Mouse (Mus musculus) adrenal gland, postnatal 25 days (tissue): ENCODE results near the gene Stat2. TPM values are rescaled to one million over a fixed set of nuclear protein-coding genes. Genes with fewer than 3 reads are reported as not detected.
"Not testable (repeated sequence)": the region's sequence is repeated elsewhere in the genome, so short reads cannot be mapped to it uniquely, and the experiment has no call there.

ENCODE experiments used
- DNase-seq: peaks from one replicate; pipeline ENCODE4 v3.0.0; 2021; ENCODE audit warnings: mixed read lengths
- total RNA-seq: library from RNA; stranded (reverse); gene quantifications from 2 replicates; pipeline ENCODE4 v1.2.3, GENCODE M21; 2021

Gene Stat2
- total RNA-seq, 1 experiment from 2014 or later: 52.6 TPM

DNA sequence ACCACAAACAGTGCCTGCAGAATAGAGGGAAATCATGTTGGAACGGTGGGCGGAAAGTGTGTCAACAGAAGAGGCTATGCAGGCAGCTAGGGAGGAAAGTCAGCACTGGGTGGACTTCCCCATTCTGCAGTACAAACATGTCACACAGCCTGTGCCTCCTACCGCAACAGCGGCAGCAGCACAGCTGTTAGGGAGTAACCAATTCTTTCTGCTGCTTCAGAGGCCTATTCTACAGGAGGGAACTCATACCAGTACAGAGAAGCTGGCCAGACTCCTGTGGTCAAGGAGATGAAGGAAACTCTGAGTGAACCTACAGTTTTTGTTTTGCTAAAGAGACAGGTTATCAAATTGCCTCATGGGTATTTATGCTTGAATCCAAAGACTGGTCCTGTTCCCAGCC lies 11.4 kb upstream of the Stat2 start:
- no peak for DNase-seq

DNA sequence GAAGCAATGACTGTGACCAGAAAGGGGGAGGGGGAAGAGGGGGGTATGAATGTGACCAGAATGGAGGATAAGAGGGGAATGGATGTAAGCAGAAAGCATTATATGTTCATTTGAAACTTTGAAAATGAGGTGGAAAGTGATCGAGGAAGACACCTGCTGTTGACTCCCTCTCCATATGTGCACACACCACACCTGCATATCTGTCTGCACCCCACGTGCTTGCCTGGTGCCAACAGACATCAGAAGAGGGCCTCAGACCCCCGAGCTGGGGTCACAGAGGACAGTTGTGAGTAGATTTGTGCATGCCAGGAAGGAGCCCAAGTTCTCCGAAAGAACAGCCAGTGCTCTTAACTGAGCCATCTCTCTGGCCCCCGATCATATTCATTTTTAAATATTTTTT lies 10.4 kb upstream of the Stat2 start:
- DNase-seq: no peak

DNA sequence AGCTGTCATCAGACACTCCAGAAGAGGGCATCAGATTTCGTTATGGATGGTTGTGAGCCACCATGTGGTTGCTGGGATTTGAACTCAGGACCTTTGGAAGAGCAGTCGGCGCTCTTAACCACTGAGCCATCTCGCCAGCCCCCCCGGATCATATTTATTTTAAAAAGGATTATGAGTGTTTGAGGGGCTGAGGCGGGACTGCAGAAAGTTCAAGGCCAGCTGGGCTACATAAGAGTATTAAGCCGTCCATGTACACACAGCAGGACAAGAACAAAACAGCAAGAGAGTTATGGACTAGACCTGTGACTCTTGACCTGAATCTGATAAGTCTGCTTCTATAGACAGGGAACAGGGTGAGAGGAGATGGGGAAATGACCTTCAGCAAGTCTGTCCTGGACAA lies 10.0 kb upstream of the Stat2 start:
- DNase-seq: not testable (repeated sequence)

DNA sequence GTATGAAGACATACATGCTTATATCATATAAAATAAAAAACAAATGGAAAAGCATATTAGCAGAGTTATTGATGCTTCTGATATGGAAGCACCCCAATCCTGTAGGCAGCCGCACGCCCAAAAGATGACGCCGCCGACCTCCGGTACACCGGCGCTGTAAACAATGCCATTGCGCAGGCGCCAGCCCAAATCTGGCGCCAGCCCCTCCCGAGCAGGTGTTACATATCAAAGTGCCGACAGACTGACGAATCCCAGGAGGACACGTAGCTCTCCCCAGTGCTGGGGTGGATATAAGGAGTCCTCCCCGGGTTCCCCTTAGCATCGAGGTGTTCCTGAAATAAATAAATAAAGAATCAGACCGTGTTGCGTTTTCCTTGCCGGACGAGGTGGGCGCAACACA lies 8.1 kb upstream of the Stat2 start:
- no peak for DNase-seq

DNA sequence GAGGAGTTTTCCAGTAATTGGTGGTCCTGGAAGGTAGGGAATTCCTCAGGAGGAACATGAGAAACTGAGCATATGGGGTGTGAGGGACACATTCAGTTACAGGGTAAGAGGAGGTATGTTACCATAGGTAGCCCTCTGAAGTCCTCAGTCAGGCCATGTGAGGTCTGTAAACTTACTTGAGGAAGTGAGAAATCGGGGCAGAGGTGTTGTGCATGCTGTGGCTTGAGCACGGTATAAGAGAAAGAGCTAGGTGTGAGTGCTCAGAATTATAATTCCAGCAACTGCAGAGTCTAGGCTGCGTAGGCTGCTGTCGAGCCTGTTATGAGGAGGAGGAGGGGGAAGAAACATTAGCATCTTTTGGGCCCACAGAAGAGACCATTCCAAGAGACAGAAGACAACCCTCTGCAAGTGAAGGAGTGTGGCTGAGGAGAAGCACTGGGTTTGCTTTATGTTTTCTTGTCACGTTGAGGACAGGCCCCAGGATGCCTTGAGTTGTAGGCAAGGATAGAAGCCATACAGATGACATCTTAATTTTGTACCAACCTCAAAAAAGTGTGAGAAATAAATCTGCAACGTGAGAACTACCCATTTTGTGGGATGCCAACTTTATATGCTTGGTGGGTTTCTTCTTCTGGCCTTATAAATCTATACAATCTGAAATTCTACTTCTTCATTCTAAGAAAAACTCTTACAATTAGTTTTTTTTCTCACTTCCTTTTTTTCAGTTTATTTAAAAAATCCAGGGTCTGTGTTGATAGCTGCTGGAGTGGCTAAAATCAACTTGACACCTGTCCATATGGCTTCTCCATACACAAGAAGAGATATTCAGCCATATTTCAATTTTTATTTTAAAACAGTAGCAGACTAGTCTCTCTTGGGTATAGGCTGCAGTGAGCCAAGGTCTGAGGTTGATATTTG lies 6.7 kb upstream of the Stat2 start:
- no peak for DNase-seq

DNA sequence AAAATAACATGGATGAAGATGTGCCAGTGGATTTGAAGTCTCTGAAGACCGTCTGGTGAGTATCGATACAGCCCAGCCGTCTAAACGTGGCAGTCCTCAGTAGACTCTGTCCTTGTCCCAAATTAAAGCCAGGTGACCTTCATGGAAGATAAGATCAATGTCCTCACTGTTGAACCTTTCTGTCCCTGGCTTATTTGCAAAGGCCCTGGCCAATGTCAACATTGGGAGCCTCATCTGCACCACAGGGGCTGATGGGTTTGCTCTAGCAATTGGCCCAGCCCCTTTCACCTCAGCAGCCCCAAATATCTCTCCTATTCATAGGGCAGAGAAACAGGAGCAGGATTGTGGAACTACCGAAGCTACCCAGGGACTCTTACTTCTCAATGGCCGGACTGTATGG lies 2.0 kb upstream of the Stat2 start, which contains the start of gene Apof:
TSS of gene Apof (plus strand) at position 301 of the 400 bp plus-strand sequence.
- DNase-seq: no peak

DNA sequence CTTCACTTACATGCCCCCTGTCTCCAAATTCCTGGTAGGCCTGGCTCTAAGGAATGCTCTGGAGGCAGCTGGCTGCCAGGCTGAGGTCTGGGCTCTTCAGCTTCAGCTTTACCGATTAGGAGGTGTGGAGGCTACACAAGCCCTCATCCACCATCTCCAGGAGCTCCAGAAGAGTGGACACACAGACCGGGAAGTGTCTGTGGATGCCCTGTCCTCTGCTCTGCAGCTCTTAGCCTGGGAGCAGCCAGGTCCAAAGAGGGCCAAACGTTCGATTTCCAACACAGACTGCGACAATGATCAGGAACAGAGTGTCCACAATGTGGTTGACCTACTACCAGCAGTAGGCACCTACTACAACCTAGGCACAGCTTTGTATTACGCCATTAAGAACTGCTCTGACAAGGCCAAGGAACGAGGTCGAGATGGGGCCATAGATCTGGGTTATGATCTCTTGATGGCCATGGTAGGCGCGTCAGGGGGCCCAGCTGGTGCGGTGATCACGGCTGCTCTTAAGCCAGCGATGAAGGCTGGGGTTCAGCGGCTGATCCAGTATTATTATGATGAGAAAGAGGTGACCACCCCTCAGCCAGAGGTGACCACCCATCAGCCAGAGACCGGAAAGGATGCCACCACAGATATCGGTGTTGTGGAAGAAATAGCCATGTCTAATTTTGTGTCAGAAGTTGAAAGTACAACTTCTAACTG lies 1.0 kb upstream of the Stat2 start:
- no peak for DNase-seq

DNA sequence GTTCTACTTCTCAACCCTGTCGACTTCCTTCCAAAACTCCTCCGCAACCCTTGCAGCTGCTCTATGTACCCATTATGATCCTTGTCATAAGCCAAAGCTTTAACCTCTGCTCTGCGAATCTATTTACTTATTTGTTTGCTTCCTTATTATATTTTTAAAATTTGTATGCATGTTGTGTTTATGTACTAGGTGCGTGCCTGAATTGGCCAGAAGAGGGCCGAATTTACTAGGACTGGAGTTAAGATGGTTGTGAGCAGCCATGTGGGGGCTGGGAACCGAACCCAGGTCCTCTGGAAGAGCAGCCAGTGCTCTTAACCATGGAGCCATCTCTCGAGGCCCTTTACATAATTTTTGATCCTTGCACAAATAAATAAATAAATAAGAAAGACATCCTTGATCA lies 507 bp downstream of the Stat2 start:
- DNase-seq: no peak

DNA sequence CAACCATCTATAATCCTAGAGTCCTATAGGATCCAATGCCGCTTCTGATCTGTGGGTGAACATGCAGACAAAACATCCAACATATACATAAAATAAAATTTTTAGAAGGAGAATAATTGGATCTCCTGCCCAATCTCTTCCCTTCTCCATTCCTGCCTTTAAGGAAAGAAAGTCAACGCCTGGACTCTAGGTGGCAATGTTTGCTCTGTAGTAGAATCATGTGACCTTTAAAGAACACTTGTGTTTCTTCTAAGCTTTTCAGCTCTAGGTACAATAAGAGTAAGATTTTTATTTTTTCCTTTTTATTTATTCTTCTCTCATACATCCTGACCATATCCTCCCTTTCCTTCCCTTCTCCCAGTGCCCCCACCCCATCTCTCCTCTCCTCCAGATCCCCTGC lies 1.5 kb downstream of the Stat2 start:
- DNase-seq: no peak

DNA sequence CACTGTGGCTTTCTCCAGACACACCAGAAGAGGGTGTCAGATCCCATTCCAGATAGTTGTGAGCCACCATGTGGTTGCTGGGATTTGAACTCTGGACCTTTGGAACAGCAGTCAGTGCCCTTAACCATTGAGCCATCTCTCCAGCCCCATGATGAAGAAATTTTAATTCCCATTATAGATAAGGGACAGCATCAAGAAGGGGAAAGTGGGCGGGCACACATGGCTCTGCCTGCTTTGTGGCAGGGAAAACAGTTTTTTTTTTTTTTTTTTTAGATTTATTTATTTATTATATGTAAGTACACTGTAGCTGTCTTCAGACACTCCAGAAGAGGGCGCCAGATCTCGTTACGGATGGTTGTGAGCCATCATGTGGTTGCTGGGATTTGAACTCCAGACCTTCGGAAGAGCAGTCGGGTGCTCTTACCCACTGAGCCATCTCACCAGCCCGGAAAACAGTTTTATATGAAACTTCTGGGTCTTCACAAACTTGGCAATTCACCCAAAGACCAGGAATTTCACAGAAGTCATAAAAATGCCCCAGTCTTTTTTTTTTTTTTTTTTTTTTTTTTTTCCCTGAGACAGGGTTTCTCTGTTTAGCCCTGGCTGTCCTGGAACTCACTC lies 2.6 kb downstream of the Stat2 start:
- DNase-seq: not testable (repeated sequence)

DNA sequence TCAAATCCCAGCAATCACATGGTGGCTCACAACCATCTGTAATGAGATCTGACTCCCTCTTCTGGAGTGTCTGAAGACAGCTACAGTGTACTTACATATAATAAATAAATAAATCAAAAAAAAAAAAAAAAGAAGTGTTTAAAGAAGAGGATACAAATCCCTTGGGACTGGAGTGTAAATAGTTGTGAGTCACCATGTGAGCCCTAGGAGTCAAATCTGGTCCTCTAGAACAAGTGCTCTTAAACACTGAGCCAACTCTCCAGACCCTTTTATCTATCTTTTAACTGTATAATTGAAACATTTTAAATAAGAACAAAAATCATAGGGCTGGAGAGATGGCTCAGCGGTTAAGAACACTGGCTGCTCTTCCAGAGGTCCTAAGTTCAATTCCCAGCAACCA lies 5.0 kb downstream of the Stat2 start:
- DNase-seq: not testable (repeated sequence)

DNA sequence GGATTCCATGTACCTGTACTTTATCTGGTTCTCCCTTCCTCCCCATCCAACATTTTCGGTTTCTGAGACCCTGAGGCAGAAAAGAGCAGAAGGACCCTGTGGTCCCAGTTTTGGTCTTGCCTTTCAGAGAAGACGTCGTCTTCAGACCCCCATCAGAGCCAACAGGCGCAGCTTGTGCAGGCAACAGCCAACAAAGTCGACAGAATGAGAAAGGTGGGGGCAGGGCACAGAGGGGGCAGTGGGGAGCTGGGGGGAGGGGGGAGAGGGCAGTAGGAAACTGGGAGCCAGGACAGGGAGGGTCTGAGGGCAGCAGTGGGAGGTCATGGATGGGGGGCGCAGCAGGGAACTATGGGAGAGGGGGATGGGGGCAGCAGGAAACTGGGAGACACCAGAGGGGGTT lies 7.8 kb downstream of the Stat2 start:
- DNase-seq: no peak

DNA sequence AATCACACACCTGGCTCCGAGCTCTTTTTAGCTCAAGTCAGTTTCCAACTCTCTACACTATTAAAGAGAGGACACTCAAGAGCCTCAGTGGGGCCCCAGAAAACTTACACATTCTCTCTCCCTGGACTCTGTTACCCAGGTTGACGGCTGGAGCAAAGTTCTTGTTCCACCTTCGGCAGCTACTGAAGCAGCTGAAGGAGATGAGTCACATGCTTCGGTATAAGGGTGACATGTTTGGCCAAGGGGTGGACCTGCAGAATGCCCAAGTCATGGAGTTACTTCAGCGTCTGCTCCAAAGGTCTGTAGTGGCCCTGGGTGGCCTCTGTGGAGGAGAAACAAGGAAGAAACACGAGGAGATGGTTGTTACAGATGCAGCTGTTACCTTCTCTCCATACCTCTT lies 10.6 kb downstream of the Stat2 start:
- no peak for DNase-seq

DNA sequence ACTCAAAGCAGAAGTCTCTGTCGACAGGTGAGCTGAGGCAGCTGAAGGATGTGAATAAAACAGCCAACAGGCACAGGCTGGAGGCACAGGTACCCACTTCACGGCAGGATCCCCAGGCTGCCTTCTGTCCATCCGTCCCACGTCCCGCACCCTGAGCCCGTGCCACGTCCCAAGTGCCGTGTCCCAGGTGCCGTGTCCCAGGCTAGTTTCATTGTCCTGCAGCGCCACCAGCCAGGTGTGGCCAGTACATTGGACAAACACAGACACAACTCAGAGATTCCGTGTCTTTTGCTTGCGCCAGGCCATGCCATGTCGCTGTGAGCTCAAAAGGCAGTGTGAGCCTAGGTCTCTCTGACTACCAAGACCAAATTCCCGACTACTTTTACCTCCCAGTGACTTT lies 11.3 kb downstream of the Stat2 start:
- DNase-seq: no peak

DNA sequence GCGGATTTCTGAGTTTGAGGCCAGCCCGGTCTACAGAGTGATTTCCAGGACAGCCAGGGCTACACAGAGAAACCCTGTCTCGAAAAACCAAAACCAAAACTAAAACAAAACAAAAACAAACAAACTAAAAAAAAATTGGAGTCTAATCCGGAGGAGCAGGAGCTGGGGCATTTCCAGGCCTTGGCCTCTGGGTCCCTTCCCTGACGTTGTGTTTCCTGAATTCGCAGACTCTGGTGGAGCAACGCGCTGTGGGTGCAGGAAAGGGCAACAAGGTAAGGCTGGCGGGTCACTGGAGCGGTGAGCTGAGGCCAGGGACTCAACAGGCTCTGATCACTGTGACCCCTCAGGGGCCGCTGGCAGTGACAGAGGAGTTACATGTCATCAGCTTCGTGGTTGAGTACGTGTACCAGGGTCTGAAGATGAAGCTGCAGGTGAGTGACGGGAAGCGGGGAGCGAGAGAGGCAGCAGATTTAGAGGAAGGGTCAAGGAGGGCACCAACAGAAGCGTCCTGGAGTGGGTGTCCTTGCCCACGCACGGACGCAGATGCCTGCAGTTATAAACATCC lies 12.6 kb downstream of the Stat2 start:
- DNase-seq: no peak

DNA sequence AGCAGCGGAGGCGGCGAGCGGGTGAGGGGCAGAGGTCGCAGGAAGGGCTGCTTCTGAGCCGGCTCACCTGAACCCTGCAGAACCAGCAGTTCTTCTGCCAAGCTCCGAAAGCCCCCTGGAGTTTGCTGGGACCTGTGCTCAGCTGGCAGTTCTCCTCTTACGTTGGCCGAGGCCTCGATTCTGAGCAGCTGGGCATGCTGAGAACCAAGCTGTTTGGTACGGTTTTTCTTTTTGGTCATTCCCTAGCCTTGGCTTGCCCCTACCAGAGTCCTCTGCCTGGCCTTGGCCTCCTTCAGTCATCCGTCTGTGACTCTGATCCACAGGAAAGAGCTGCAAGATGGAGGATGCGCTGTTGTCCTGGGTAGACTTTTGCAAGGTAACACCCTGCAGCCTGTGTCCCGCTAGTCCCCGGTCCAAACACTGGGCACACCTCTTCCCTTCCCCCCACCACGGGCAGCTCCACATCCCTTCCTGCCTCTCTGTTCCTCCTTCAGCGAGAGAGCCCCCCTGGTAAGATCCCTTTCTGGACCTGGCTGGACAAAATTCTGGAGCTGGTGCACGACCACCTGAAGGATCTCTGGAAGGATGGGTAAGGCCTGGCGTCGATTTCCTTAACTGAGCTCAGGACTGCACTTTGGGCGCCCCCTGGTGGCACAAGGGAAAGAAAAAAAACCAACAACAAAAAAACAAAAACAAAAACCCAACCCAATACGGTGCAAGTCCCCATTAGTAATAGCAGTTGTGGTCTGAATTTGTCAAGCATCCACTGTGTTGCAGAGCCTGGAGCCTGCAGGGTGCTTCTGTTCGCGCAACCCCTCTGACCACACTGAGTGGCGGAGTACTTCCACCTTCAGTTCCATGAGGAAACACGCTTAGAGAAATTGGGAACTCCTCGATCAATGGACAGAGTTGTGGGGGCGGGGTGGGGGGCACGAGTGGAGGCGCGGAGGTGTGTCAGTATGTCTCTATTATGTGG lies 13.5 kb downstream of the Stat2 start:
- peak; percentile 72 for DNase-seq

DNA sequence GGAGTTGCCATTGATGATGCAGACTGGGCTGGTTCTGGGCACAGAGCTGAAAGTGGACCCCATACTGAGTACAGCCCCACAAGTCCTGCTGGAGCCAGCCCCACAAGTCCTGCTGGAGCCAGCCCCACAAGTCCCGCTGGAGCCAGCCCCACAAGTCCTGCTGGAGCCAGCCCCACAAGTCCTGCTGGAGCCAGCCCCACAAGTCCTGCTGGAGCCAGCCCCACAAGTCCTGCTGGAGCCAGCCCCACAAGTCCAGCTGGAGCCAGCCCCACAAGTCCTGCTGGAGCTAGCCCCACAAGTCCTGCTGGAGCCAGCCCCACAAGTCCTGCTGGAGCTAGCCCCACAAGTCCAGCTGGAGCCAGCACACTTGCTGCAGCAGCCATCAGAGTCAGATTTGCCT lies 20.2 kb downstream of the Stat2 start:
- not testable (repeated sequence) for DNase-seq

DNA sequence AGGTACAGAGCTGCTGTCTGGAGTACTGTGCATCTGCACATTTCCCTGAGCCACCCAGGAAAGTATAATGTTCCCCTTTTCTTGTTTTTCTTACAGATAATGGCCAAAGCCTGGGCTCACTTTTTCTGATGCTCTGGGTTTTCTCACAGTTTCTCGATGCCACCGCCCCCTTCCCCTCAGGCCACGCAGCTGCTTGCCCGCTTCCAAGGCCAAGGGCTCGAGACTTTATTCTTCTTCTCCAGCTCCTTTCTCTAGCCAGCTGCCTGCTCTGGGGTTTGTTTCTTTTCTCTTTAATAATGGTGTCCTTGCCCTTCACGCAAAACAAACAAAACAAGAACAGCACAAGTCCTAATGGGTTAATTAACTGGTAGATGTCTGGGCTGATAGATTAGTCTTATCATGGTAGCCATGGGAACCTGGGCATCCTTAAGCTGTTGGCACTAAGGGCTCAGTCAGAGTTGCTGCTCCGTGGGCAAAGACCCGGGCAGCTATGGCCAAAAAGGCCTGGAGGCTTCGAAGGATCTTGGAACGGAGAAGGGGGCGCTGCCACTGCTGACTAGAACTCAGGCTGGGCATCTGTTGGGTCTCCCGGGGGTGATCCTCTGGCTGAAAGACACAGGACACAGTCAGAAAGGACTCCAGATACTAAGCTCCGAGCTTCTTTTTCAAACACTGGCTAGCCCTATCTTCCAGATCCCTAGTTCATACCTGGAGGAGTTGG lies 26.2 kb downstream of the Stat2 start:
- DNase-seq: no peak

DNA sequence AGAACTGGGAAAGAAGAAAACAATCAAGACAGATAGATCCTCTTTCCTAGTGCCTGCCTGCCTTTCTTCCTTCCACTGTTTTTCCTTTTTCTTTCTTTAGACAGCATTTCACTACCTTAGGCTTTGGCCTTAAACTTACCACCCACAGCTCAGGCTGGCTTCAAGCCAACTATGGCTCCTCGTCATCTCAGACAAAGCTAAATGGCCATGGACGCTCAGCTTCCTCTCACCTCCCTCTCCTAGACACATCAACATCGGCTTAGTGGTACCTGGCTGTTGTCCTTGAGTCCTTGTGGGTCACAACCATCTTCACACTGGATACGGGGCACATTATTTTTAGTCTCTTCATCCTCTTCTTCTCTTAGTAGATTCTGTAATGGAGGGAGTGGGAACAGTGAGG lies 26.9 kb downstream of the Stat2 start:
- DNase-seq: peak; percentile 49

DNA sequence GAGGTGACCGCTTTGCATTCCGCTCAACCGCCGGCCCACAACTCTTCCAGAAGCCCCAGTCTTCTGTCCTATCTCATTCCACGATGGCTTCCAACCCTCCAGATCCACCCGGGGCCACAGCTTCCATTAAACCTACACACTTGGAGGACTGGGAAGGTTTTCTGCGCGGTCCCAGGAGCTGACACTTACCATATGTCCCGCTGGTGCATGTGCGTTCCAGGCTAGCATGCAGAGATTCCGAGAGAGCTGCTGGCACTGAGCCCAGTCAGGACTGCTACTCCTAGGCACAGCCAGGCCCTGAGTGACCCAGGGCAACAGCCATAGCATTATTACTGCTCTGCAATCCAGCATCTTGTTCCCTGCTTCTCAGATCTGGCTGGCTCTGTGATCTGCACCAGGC lies 27.3 kb downstream of the Stat2 start:
- DNase-seq: peak; percentile 37

DNA sequence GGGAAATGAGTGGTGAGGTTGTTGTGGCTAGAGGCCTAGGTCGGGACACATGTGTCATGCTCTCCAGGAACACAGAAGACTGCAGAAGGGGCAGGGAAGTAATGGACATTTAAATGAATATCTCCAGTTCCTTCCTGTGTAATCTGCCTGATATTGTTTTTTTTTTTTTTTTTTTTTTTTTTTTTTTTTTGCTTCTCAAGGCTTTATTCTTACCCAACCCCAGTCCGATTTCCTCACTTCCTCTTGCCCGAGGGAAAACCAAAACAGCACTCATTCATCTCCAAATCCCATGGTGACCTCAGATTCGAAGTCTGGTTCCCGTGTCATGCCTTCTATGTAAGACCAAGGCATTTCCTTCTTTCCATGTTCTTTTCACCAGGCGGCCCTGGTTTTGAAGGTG lies 27.9 kb downstream of the Stat2 start:
- no peak for DNase-seq
